Mouse (Mus musculus) neutrophil, adult 5-6 weeks (primary cell): ENCODE measurements around the gene Gdf7. TPM values are rescaled to one million over a fixed set of nuclear protein-coding genes. Genes with fewer than 3 reads are reported as not detected.
A peak's percentile ranks its signal among the peaks of the same experiment; 100 is the strongest.

Source experiments
- ATAC-seq: fragments of 151-379, 151-347 bp; 2 replicates; pipeline ENCODE4 v1.8.0; 2017; ENCODE audit warnings: mild to moderate bottlenecking, moderate TSS enrichment; ENCODE audit not compliant: insufficient number of reproducible peaks, poor library complexity, low FRiP score, severe bottlenecking; ENCODE audit errors: extremely low read depth
- total RNA-seq: library from RNA; stranded (forward); fragments of 200-1000 nt; gene quantifications from 2 replicates; pipeline ENCODE4 v1.2.3, GENCODE M21; 2017

Gene Gdf7
- not detected in 2 replicates for total RNA-seq

GRCm38 (mm10) chr12:8301841-8302431, at the start of gene Gdf7:
Gdf7 (minus strand) TSS chr12:8301954.
- ATAC-seq: no peak

GRCm38 (mm10) chr12:8351025-8351903, 49.5 kb upstream of the Gdf7 start:
- peak; percentile 77 for ATAC-seq

GRCm38 (mm10) chr12:8348733-8349513, 47.2 kb upstream of the Gdf7 start:
- no peak for ATAC-seq

GRCm38 (mm10) chr12:8347746-8348462, 46.1 kb upstream of the Gdf7 start:
- peak; percentile 36 for ATAC-seq

GRCm38 (mm10) chr12:8345539-8345938, 43.8 kb upstream of the Gdf7 start:
- ATAC-seq: no peak

- peak; percentile 17 for ATAC-seq
Observed at GRCm38 (mm10) chr12:8344897-8345296, 43.1 kb upstream of the Gdf7 start.

- ATAC-seq: no peak
Observed at GRCm38 (mm10) chr12:8343381-8343780, 41.6 kb upstream of the Gdf7 start.

GRCm38 (mm10) chr12:8341008-8341407, 39.3 kb upstream of the Gdf7 start:
- no peak for ATAC-seq

GRCm38 (mm10) chr12:8339591-8340319, 38.0 kb upstream of the Gdf7 start:
- no peak for ATAC-seq

GRCm38 (mm10) chr12:8338918-8339317, 37.2 kb upstream of the Gdf7 start:
- no peak for ATAC-seq

- no peak for ATAC-seq
Observed at GRCm38 (mm10) chr12:8338491-8338890, 36.7 kb upstream of the Gdf7 start.

GRCm38 (mm10) chr12:8337286-8338060, 35.7 kb upstream of the Gdf7 start:
- ATAC-seq: no peak

- ATAC-seq: no peak
Observed at GRCm38 (mm10) chr12:8336601-8337285, 35.0 kb upstream of the Gdf7 start.

GRCm38 (mm10) chr12:8335503-8335902, 33.7 kb upstream of the Gdf7 start:
- ATAC-seq: no peak

GRCm38 (mm10) chr12:8334261-8334660, 32.5 kb upstream of the Gdf7 start:
- ATAC-seq: no peak

- ATAC-seq: no peak
Observed at GRCm38 (mm10) chr12:8333617-8334016, 31.9 kb upstream of the Gdf7 start.

GRCm38 (mm10) chr12:8332174-8332542, 30.4 kb upstream of the Gdf7 start:
- no peak for ATAC-seq
